Mouse (Mus musculus): ENCODE data around the gene 4930467E23Rik.
"Not testable (repeated sequence)": the region's sequence is repeated elsewhere in the genome, so short reads cannot be mapped to it uniquely, and the experiment has no call there.

The 4930467E23Rik gene

GRCm38 (mm10) chr8:19729276-19729675 lies at the start of gene 4930467E23Rik:
Gene 4930467E23Rik, plus strand, starts transcription at chr8:19729576.
- not testable (repeated sequence) for DNase-seq

- not testable (repeated sequence) for DNase-seq
Measured at GRCm38 (mm10) chr8:19682311-19682710, 47.1 kb upstream of the 4930467E23Rik start.

- DNase-seq = not testable (repeated sequence)
Measured at GRCm38 (mm10) chr8:19685476-19685875, 43.9 kb upstream of the 4930467E23Rik start.

GRCm38 (mm10) chr8:19688802-19689525 lies 40.4 kb upstream of the 4930467E23Rik start:
- DNase-seq = not testable (repeated sequence)

GRCm38 (mm10) chr8:19689745-19690144 lies 39.6 kb upstream of the 4930467E23Rik start:
- DNase-seq = not testable (repeated sequence)

- DNase-seq = not testable (repeated sequence)
Measured at GRCm38 (mm10) chr8:19691421-19691820, 38.0 kb upstream of the 4930467E23Rik start.

- not testable (repeated sequence) for DNase-seq
Measured at GRCm38 (mm10) chr8:19697497-19698077, 31.8 kb upstream of the 4930467E23Rik start.

- not testable (repeated sequence) for DNase-seq
Measured at GRCm38 (mm10) chr8:19698123-19698522, 31.3 kb upstream of the 4930467E23Rik start.

GRCm38 (mm10) chr8:19698722-19699121 lies 30.7 kb upstream of the 4930467E23Rik start:
- DNase-seq = peak; percentile 40

GRCm38 (mm10) chr8:19701326-19701725 lies 28.1 kb upstream of the 4930467E23Rik start:
- not testable (repeated sequence) for DNase-seq

GRCm38 (mm10) chr8:19702276-19702675 lies 27.1 kb upstream of the 4930467E23Rik start:
- not testable (repeated sequence) for DNase-seq

GRCm38 (mm10) chr8:19702972-19703709 lies 26.2 kb upstream of the 4930467E23Rik start:
- DNase-seq = peak; percentile 91

- DNase-seq = not testable (repeated sequence)
Measured at GRCm38 (mm10) chr8:19703906-19704305, 25.5 kb upstream of the 4930467E23Rik start.

GRCm38 (mm10) chr8:19704441-19705215 lies 24.7 kb upstream of the 4930467E23Rik start:
- DNase-seq = peak; percentile 56

GRCm38 (mm10) chr8:19705216-19705600 lies 24.2 kb upstream of the 4930467E23Rik start:
- not testable (repeated sequence) for DNase-seq

GRCm38 (mm10) chr8:19706101-19706725 lies 23.2 kb upstream of the 4930467E23Rik start:
- not testable (repeated sequence) for DNase-seq

- peak; percentile 95 for DNase-seq
Measured at GRCm38 (mm10) chr8:19706918-19707760, 22.2 kb upstream of the 4930467E23Rik start.

- DNase-seq = not testable (repeated sequence)
Measured at GRCm38 (mm10) chr8:19707761-19708443, 21.5 kb upstream of the 4930467E23Rik start.

GRCm38 (mm10) chr8:19708976-19709375 lies 20.4 kb upstream of the 4930467E23Rik start:
- DNase-seq = not testable (repeated sequence)

GRCm38 (mm10) chr8:19709488-19709887 lies 19.9 kb upstream of the 4930467E23Rik start:
- DNase-seq = not testable (repeated sequence)
